Mouse (Mus musculus): Measurements from ENCODE around the gene Nabp2.

Gene Nabp2

GRCm38 (mm10) chr10:128429052-128429451, 17.8 kb upstream of the Nabp2 start:
- DNase-seq (ENCODE audit: low read depth), result no peak

- no peak for DNase-seq (ENCODE audit: low read depth)
Observed at GRCm38 (mm10) chr10:128425260-128425659, 14.0 kb upstream of the Nabp2 start.

- DNase-seq (ENCODE audit: low read depth), result no peak
Observed at GRCm38 (mm10) chr10:128424604-128425003, 13.3 kb upstream of the Nabp2 start.

GRCm38 (mm10) chr10:128422426-128422825, 11.1 kb upstream of the Nabp2 start:
- DNase-seq (ENCODE audit: low read depth), result no peak

- no peak for DNase-seq (ENCODE audit: low read depth)
Observed at GRCm38 (mm10) chr10:128414848-128415247, 3.6 kb upstream of the Nabp2 start.

GRCm38 (mm10) chr10:128413076-128413475, 1.8 kb upstream of the Nabp2 start:
- no peak for DNase-seq (ENCODE audit: low read depth)

GRCm38 (mm10) chr10:128412558-128412957, 1.3 kb upstream of the Nabp2 start:
- DNase-seq (ENCODE audit: low read depth), result no peak

- no peak for DNase-seq (ENCODE audit: low read depth)
Observed at GRCm38 (mm10) chr10:128412055-128412381, 726 bp upstream of the Nabp2 start.

GRCm38 (mm10) chr10:128410560-128410845, 789 bp downstream of the Nabp2 start:
- DNase-seq (ENCODE audit: low read depth), result no peak

- DNase-seq (ENCODE audit: low read depth), result peak; percentile 97
Observed at GRCm38 (mm10) chr10:128409692-128410559, 1.4 kb downstream of the Nabp2 start.

GRCm38 (mm10) chr10:128408591-128409535, 2.4 kb downstream of the Nabp2 start:
- no peak for DNase-seq (ENCODE audit: low read depth)

- no peak for DNase-seq (ENCODE audit: low read depth)
Observed at GRCm38 (mm10) chr10:128403931-128404330, 7.4 kb downstream of the Nabp2 start.

- DNase-seq (ENCODE audit: low read depth), result no peak
Observed at GRCm38 (mm10) chr10:128401638-128402037, 9.7 kb downstream of the Nabp2 start.

- DNase-seq (ENCODE audit: low read depth), result no peak
Observed at GRCm38 (mm10) chr10:128401056-128401455, 10.2 kb downstream of the Nabp2 start, which contains the start of gene Slc39a5. TSS of gene Slc39a5 (minus strand) at chr10:128401229.

- DNase-seq (ENCODE audit: low read depth), result no peak
Observed at GRCm38 (mm10) chr10:128400338-128400737, 11.0 kb downstream of the Nabp2 start.

- DNase-seq (ENCODE audit: low read depth), result no peak
Observed at GRCm38 (mm10) chr10:128397466-128397865, 13.8 kb downstream of the Nabp2 start.

- no peak for DNase-seq (ENCODE audit: low read depth)
Observed at GRCm38 (mm10) chr10:128396716-128397264, 14.5 kb downstream of the Nabp2 start.

GRCm38 (mm10) chr10:128396017-128396673, 15.1 kb downstream of the Nabp2 start:
- no peak for DNase-seq (ENCODE audit: low read depth)

GRCm38 (mm10) chr10:128391850-128392249, 19.4 kb downstream of the Nabp2 start:
- DNase-seq (ENCODE audit: low read depth), result no peak

GRCm38 (mm10) chr10:128390366-128390765, 20.9 kb downstream of the Nabp2 start:
- no peak for DNase-seq (ENCODE audit: low read depth)

GRCm38 (mm10) chr10:128389570-128389969, 21.7 kb downstream of the Nabp2 start:
- DNase-seq (ENCODE audit: low read depth), result no peak

- DNase-seq (ENCODE audit: low read depth), result no peak
Observed at GRCm38 (mm10) chr10:128388941-128389340, 22.4 kb downstream of the Nabp2 start.
